Mouse (Mus musculus) left cerebral cortex, adult 18-20 months (tissue): ENCODE measurements around the gene Gm20518. TPM values are rescaled to one million over a fixed set of nuclear protein-coding genes. Genes with fewer than 3 reads are reported as not detected.

Experiments
- total RNA-seq, 2 experiments: library from RNA; stranded (reverse); gene quantifications; 2 replicates each; pipeline ENCODE4 v1.2.3; 2021

Gene Gm20518
- total RNA-seq, 2 experiments from 2014 or later: 1.0 to 2.6 TPM

Other genes starting within 250 kb of the Gm20518 start
- 10 to 100 TPM; 24.0 to 32.4 TPM for gene Ccdc74a, start 245.2 kb downstream of the Gm20518 start, total RNA-seq
- gene Med15, start 158.8 kb downstream of the Gm20518 start, total RNA-seq: 10 to 100 TPM; 68.3 to 71.6 TPM
- gene Klhl22, start 132.1 kb downstream of the Gm20518 start, total RNA-seq: 100 to 1,000 TPM in 1 of 2 experiments, 10 to 100 TPM in 1; 96.9 to 103 TPM
- 1 to 10 TPM; 3.5 to 3.6 TPM for gene Scarf2, start 94.4 kb downstream of the Gm20518 start, total RNA-seq
- gene B830017H08Rik, start 58.5 kb downstream of the Gm20518 start, total RNA-seq: 1 to 10 TPM; 2.9 to 3.6 TPM
- gene Car15, start 53.3 kb downstream of the Gm20518 start, total RNA-seq: 1 to 10 TPM; 8.9 to 9.1 TPM
- gene Tssk1, start 2.6 kb upstream of the Gm20518 start, total RNA-seq: not detected
- gene Dgcr2, start 6.9 kb upstream of the Gm20518 start, total RNA-seq: 100 to 1,000 TPM in 1 of 2 experiments, 10 to 100 TPM in 1; 99.4 to 102 TPM
- not detected for gene Tssk2, start 7.0 kb upstream of the Gm20518 start, total RNA-seq
- 10 to 100 TPM; 30.1 to 33.4 TPM for gene Ess2, start 19.7 kb upstream of the Gm20518 start, total RNA-seq
- gene Gsc2, start 23.4 kb upstream of the Gm20518 start, total RNA-seq: not detected
- 10 to 100 TPM; 39.9 to 41.8 TPM for gene Slc25a1, start 36.5 kb upstream of the Gm20518 start, total RNA-seq
- gene Vpreb2, start 88.8 kb upstream of the Gm20518 start, total RNA-seq: under 1 TPM in 1 of 2 experiments, not detected in 1; 0.51 TPM
- 10 to 100 TPM; 90.4 to 92.7 TPM for gene Dgcr6, start 161.2 kb upstream of the Gm20518 start, total RNA-seq
- 10 to 100 TPM; 30.6 to 37.2 TPM for gene Prodh, start 198.5 kb upstream of the Gm20518 start, total RNA-seq
- gene Rtn4r, start 236.0 kb upstream of the Gm20518 start, total RNA-seq: 100 to 1,000 TPM; 128 to 135 TPM